Mouse (Mus musculus) spleen, adult 12 weeks (tissue): ENCODE measurements around the gene Ifi47.

Source experiments
- DNase-seq: peaks from one replicate; pipeline ENCODE4 v3.0.0; 2022; ENCODE audit warnings: low spot score

The Ifi47 gene

DNA sequence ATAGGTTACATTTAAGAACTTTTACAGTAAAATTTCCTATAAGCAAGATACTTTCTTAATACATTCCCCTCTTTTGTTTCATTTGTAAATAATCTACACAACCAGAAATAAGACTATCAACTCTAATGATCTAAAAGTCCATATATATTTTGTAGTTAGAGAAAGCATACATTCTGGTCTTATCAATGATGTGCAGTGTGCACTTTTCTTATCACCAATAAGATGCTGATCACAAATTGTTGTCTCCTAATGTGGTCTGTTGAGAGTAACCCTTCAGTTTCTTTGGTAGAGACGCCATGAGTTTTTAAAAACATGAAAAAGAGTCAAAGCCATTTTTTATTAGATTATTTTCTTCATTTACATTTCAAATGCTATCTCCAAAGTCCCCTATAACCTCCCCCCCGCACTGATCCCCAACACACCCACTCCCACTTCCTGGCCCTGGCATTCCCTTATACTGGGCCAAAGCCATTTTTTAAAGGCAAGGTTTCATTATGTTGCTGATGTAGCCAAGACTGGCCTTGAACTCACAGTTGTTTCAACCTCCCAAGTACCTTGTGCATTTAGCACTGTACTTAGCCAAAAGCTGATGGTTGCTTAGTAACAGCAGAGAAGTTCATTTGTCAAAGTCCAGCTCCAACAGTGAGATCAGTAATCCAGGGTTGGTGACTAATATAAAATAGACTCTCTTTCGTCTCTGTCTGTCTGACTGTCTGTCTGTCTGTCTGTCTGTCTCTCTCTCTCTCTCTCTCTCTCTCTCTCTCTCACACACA, 13.5 kb downstream of the Ifi47 start:
- DNase-seq, result no peak

DNA sequence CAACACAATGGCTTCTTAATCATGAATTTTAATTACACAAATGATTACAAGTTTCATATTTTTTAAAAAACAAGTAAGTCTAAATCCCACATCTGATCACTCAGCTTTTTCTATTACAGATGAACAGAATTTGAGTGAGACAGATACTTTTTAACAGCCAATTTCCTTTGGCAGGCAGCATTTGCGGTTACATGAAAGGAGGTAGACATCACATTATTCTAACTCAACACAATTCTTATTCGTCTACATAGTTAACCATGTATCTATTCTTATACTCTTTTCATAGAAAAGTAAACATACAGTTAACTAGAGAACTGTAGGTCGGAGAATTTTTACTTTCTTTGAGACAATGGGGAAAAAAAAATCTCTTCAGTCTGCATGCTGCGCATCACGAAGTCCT, 14.2 kb downstream of the Ifi47 start:
- no peak for DNase-seq

DNA sequence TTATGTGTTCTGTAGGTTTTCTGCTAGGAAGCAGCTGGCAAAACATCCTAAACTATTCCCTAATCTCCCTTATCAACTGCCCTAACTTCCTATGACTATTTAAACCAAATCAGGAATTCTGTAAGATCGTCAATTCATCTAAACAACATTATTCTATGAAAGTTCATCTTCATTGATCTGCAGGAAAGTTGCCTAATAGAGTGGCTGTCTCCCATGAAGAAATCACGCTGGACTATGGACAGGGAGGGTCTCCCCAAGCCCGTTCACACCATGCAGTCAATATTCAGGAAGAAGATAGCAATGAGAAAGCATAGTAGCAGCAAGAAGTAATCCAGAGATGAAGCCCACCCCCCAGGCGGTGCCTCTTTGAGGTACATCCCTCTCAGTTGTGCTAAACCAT, 14.8 kb downstream of the Ifi47 start:
- DNase-seq, result no peak

DNA sequence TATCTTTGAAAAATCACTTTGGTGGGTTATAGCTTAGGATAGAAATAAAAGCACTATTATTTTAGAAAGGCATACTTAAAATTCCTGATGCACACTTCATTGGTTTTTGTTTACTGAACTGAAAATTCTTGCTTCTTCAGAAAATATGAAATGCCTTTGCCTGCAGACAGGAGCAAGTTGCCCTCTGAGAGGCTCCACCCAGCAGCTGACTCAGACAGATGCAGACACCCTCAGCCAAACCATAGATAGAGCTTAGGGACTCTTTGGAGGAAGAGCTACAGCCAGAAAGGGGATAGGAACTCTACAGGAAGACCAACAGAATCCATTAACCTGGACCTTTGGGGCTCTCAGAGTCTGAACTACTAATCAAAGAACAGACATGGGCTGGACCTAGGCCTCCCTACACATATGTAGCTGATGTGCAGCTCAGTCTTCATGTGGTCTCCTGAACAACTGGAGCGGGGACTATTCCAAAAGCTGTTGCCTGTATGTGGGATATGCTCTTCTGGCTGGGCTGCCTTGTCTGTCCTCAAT, 15.7 kb downstream of the Ifi47 start:
- DNase-seq, result no peak

DNA sequence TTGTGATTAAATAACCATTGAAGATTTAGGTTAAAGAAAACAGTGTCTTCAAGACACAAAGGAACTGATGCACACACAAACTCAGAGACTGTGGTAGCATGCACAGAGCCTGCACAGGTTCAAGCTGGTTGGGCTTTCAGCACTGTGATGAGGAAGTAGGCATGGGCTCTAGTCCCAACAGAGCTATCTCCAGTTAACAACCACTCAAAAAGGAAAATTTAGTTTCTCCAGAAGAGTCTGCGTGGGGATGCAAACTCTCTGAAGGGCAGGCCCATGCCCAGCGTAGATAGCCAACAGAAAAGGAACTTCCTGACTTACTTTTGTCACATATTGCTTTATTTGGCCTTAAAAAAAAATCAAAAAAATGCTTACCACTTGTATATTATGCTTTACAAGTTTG, 16.4 kb downstream of the Ifi47 start:
- DNase-seq, result no peak

DNA sequence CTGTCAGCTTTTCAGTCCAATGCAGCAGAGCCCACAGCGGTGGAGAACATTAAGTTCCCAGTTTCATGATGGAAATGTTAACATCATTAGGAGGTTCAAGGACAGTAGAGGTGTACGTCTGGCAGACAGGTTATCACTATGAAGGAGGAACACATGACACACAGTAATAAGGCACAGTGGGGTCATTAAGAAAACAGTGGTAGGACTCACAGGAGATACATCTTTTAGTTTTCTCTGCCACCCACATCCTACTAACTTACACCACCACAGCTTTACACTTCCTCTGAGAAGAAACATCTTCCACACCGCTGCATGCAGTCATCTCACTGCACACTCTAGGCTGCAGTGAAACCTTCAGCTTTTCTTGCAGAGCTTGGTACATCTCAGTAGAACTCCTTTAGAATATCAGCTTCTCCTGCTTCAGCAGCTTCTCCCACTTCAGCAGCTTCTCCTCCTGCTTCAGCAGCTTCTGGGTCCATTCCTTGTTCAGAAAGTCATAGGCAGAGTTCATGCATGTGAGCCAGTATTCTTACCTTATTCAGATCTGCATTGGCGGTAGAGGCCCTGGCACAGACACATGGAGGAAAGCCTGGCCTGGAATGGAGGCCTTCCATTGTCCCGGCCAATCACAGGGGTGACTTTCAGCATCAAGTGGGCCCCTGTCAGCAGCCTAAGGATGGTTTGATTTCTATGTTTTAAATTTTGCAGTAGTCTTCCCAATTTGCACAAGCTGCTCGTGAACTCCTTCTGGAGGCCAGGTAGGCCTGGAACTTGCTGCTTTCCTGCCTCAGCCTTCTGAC, 17.7 kb downstream of the Ifi47 start:
- no peak for DNase-seq

- DNase-seq, result no peak
Observed at GRCm38 (mm10) chr11:49095367-49095766, 19.0 kb downstream of the Ifi47 start.

DNA sequence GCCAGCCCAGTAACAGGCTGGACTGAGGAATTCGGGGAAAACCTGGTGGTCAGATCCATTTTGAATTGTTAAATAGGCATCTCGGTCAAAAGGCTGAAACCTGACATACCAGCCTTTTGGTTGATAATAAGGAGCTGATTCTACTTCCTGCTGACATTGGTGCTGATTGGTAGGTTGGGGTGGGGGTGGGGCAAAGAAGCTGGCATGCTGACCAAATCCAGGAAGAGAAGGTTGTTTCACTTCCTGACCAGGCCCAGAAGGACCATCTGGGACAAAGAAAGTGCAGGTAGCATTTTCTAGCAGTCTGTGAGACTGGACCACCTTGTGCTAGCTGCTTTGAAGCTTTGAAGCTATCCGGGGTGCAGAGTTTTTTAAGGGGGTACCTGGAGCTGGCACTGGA, 24.0 kb downstream of the Ifi47 start:
- no peak for DNase-seq

GRCm38 (mm10) chr11:49101500-49101899, 25.1 kb downstream of the Ifi47 start:
- no peak for DNase-seq

DNA sequence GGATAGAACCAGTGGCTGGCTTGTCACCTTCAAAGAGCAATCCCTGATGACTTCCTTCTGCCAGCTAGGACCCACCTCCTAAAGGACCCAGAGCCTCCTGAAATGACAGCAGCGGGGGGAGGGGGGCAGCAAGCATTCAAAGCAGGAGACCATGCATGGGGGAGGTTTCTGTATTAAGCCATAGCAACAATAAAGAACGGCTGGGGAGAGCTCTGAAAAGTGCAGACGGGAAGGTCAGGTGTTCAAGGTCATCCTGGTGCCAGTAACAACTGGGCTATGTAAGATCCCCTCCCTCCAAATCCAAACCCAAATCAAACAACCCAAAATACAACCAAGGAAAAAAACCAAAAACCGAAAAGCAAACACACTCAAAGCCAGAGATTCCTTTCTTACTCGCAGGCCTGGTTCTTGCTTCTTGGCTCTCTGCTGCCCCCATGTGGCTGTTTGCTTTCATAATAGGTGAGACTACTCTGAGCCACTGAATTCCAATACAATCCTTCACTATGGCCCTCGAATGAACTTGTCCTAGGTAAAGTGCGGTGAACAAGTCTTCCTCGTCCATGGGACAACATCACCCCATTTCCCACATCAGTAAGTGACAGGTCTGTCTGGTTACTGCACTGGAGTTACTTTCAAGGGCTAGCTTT, 26.8 kb downstream of the Ifi47 start:
- DNase-seq, result peak; percentile 76

- no peak for DNase-seq
Observed at GRCm38 (mm10) chr11:49105752-49106151, 29.4 kb downstream of the Ifi47 start.

DNA sequence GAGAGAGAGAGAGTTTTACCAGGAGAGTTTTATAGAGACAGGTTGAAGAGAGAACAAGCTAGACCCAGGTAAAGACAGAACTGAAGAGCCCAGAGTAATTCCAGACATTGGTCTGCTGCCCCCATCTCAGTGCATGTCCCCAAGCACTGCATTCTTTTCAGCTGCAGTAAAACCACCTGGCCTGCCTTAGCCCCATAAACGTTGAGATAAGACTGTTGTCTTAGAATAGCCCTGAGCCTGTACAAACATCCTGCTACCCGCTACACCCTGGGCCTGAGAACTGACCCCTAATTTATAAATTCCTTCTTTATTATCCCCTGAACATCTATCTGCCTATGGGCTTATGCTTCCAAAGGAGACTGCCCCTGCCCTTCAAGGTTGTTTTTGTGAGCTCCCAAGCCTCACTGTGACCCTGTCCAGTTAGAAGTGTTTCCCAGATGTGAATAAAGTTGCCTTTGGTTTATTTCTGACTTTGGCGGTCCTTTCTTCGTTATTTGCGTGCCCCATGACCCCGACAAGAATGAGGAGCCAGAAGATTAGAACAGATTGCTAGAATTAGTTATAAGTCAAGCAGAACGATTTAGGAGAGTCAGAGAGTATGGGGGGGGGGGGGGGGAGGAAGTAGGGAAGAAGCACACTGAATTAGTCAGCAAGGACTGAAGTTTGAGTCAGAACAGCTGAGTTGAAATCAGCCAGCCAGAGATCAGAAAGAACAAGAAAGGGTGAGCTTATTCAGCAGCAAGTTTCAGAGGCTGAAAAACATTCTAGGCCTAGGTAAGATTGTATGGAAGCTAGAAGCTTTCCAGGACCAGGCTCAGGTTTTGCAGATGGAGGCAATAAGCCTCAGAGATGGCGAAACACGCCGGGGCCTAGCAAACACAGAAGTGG, 31.5 kb downstream of the Ifi47 start:
- no peak for DNase-seq

- DNase-seq, result no peak
Observed at GRCm38 (mm10) chr11:49108833-49109232, 32.4 kb downstream of the Ifi47 start.

DNA sequence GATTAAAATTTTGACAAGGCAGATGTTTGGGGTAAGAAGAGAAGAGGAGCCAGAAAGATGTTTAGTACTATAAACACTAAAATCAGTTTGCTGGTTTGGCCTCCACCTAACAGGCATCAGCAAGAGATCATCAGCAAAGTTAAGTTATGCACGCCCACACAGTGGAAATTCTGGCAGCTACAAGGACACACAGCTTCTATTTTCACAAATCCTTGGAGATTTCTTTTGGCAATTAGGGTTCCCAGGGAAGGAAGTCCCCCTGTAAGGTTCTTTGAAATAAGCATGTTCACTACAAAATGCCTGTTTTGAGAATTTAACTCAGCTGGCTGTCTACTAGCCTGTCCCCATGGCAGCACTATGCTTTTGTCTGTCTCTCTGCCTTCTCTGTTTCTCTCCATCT, 34.6 kb downstream of the Ifi47 start:
- DNase-seq, result no peak

DNA sequence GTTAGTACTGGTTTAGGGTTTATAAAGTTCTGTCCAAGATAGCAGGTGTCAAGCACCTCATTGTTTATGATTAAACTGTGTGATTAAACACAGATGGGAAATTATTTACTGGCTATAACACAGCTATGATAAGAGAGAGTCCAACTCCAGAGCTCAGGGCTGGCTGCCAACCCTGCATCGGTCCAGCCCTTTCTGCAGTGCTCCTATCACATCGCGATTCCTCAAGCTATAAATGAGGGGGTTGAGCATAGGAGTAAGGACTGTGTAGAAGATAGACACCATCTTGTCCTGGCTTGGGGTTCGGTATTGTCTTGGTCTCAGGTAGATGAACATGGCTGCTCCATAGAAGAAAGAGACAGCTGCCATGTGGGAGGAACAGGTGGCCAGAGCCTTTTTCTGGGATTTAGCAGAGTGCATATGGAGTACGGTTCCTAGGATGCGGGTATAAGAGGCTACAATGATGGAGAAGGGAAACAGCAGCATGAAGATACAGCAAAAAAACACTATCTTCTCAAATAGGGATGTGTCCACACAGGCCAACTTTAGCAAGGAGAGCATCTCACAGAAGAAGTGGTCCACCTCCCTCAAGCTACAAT, 36.3 kb downstream of the Ifi47 start:
- DNase-seq, result no peak

- no peak for DNase-seq
Observed at GRCm38 (mm10) chr11:49114158-49114557, 37.8 kb downstream of the Ifi47 start.

DNA sequence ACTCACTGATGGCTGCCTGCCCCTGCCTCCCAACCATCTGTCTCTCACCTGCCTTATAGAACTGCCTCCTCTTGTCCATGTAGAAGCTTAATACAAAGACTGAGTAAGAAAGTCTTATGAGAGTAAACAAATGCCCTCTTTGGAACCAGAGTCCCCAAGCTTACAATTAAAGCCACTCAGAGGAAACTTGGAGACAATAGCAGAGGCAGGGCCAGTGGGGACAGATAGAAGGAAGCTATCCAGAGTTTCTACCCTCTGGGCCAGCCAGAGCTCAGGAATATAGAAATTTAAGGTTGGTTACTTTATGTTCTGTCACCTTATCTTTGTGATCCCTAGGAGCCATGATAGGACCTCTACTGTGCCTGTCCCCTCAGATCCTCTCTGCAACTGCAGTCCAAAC, 38.4 kb downstream of the Ifi47 start, which contains the start of gene Olfr1396:
Gene Olfr1396 (minus strand): TSS at position 101 of the 400 bp plus-strand sequence.
- no peak for DNase-seq

GRCm38 (mm10) chr11:49119635-49120034, 43.2 kb downstream of the Ifi47 start:
- no peak for DNase-seq

DNA sequence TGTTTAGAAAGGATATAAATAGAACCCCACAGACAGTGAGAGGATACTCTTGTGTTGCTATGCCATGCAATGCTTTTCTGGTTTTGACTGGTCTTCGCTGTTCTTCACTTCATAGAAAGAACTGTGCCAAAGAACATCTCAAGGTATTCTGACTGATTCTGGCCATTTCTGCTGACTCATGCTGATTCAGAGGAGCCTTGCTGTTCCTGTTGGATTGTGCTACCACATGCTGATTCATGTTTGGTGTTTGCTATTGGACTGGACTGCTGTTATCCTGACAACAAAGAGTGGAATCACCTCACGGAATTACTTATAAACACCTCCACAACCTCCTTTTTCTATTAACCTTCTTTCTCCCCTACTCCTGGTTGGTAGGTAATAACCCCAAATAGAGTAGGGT, 47.8 kb downstream of the Ifi47 start:
- no peak for DNase-seq

- no peak for DNase-seq
Observed at GRCm38 (mm10) chr11:49141974-49142373, 65.6 kb downstream of the Ifi47 start, which contains the start of gene Olfr1395. Gene Olfr1395, plus strand, starts transcription at chr11:49142274.
